Mouse (Mus musculus): Measurements from ENCODE around the gene Sipa1l1. TPM values are rescaled to one million over a fixed set of nuclear protein-coding genes. Genes with fewer than 3 reads are reported as not detected.

Gene Sipa1l1
- polyA plus RNA-seq, 2 experiments = 2.6 to 2.7 TPM

DNA sequence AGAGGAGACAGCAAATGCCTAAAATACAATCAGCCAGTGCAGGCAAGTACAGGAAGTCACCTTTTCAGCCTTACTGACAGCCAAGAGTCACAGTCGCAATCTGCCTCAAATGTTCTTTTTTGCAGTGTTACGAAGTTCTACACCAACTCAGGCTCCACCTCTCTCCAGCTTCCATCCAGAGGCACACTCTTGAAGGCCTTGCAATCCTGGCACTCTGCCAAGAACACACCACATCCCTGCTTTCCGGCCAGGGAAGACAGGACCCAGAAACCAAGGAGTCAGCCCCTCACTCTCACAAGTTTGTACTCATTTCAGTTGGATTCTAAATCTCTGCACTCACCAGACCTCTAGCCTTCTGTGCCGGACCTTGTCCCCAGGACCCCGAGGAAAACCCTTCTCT is 299.3 kb downstream of the Sipa1l1 start:
- no peak for DNase-seq (ENCODE audit: low read depth in 3 of 3, low spot score in 3 of 3)
- H3K36me3 ChIP-seq (replicated peaks; ENCODE audit: control insufficient read depth, insufficient read depth, low read depth) = no peaks in the 10 kb centered on the region
- no peak overlapping the region for H3K27ac ChIP-seq
- no peak overlapping the region for H3K4me3 ChIP-seq (ENCODE audit: insufficient read depth in 1 of 2, low read depth in 2 of 2, low read length in 2 of 2)
- no peak for ATAC-seq (ENCODE audit: insufficient read depth)
- TF ChIP-seq CTCF (IDR thresholded peaks at IDR 0.05; ENCODE audit: low read depth) (no peak), EP300 (IDR thresholded peaks at IDR 0.05; ENCODE audit: low read depth) (no peak)
- no peak overlapping the region for H3K9ac ChIP-seq (replicated peaks)
- no peaks in the 10 kb centered on the region for H3K9me3 ChIP-seq (ENCODE audit: control insufficient read depth, low read length)
- no peak overlapping the region for H3K4me2 ChIP-seq (ENCODE audit: low read depth)
- H3K27me3 ChIP-seq (ENCODE audit: control insufficient read depth, insufficient read depth, low read length) = no peaks in the 10 kb centered on the region
- H3K4me1 ChIP-seq (replicated peaks; ENCODE audit: control insufficient read depth in 2 of 2, insufficient read depth in 2 of 2, low read length in 1 of 2) = peaks cover 0 to 9% of the 10 kb centered on the region in 2 experiments; a peak in 2 of 4 replicates
- WGBS (ENCODE audit: insufficient replicate concordance) = 54% methylated on average over 5 of the region's 5 CpGs

- peak overlapping the region; percentile 62 for H3K4me2 ChIP-seq (ENCODE audit: low read depth)
- H3K4me1 ChIP-seq (replicated peaks; ENCODE audit: control insufficient read depth in 2 of 2, insufficient read depth in 2 of 2, low read length in 1 of 2) = peaks cover 0 to 9% of the 10 kb centered on the region in 2 experiments; a peak in 2 of 4 replicates
- TF ChIP-seq EP300 (IDR thresholded peaks at IDR 0.05; ENCODE audit: low read depth) = no peak
- peak; percentile 83 for TF ChIP-seq CTCF (IDR thresholded peaks at IDR 0.05; ENCODE audit: low read depth)
- H3K4me3 ChIP-seq (ENCODE audit: insufficient read depth in 1 of 2, low read depth in 2 of 2, low read length in 2 of 2) = peak overlapping the region; percentile 36 to 46
- H3K27ac ChIP-seq = no peak overlapping the region
- no peaks in the 10 kb centered on the region for H3K27me3 ChIP-seq (ENCODE audit: control insufficient read depth, insufficient read depth, low read length)
- ATAC-seq (ENCODE audit: insufficient read depth) (peak; percentile 53; the same call in 1 of the 2 replicates), DNase-seq (ENCODE audit: low read depth in 3 of 3, low spot score in 3 of 3) (peak in 2 of 3 experiments; percentile 22 to 33)
- no peaks in the 10 kb centered on the region for H3K9me3 ChIP-seq (ENCODE audit: control insufficient read depth, low read length)
- 7% methylated on average over 12 of the region's 12 CpGs for WGBS (ENCODE audit: insufficient replicate concordance)
- no peaks in the 10 kb centered on the region for H3K36me3 ChIP-seq (replicated peaks; ENCODE audit: control insufficient read depth, insufficient read depth, low read depth)
- no peak overlapping the region for H3K9ac ChIP-seq (replicated peaks)
Measured at GRCm38 (mm10) chr12:82469706-82470361, 300.7 kb downstream of the Sipa1l1 start.

DNA sequence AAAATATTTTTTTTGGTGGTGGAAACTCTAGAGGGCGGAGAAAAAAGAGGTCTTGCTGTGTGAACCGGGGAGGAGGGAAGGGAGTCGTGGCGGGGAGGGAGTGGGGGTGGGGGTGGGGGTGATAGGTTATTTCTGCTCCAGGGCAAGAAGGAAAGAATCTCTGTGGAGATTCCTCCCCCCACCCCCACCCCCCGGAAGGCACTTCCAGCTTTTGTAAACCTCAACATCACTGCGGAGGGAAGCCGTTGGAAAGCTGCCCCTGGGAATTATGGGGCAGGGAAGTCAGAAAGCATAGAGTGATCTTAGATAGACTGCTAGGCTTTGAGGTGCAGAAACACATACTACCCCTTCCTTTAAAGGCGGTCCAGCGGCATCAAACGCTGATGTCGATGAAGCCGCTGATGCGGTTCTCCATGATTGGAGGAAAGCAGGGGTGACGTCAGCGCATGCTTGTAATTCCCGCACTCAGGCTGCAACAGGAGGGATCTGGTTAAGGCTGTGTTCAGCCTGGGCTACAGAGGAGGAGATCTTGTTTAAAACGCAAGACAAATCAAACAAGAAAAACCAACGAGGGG is 301.3 kb downstream of the Sipa1l1 start:
- Histone ChIP-seq H3K9me3 (ENCODE audit: control insufficient read depth, low read length) (no peaks in the 10 kb centered on the region), H3K9ac (replicated peaks) (no peak overlapping the region), H3K27me3 (ENCODE audit: control insufficient read depth, insufficient read depth, low read length) (no peaks in the 10 kb centered on the region), H3K27ac (no peak overlapping the region), H3K4me1 (replicated peaks; ENCODE audit: control insufficient read depth in 2 of 2, insufficient read depth in 2 of 2, low read length in 1 of 2) (peaks cover 0 to 9% of the 10 kb centered on the region in 2 experiments; a peak in 2 of 4 replicates), H3K36me3 (replicated peaks; ENCODE audit: control insufficient read depth, insufficient read depth, low read depth) (no peaks in the 10 kb centered on the region), H3K4me2 (ENCODE audit: low read depth) (peak overlapping the region; percentile 62), H3K4me3 (ENCODE audit: insufficient read depth in 1 of 2, low read depth in 2 of 2, low read length in 2 of 2) (peak overlapping the region; percentile 46 to 56)
- TF ChIP-seq CTCF (IDR thresholded peaks at IDR 0.05; ENCODE audit: low read depth) (no peak), EP300 (IDR thresholded peaks at IDR 0.05; ENCODE audit: low read depth) (no peak)
- peak; percentile 51; the same call in 1 of the 2 replicates for ATAC-seq (ENCODE audit: insufficient read depth)
- WGBS (ENCODE audit: insufficient replicate concordance) = 5% methylated on average over 18 of the region's 18 CpGs
- peak in 1 of 3 experiments; percentile 18 for DNase-seq (ENCODE audit: low read depth in 3 of 3, low spot score in 3 of 3)

DNA sequence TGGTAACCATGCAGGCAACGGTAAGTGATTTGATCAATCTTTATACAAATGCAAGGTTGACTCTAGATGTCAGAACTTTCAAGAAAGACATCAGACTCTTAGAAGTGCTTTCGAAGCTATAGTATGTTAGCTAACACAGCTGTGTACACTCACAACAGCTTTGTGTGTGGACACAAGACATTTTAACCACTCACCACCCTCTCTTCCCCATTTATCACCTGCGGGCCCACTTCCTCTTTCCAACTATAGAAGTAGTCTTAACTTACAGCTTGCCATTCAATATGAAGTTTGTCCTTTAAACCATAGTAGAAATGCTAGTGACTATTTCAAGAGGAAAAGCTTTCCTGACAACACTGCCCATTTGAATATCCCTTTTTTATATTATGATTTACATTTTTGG is 303.7 kb downstream of the Sipa1l1 start:
- no peaks in the 10 kb centered on the region for H3K27me3 ChIP-seq (ENCODE audit: control insufficient read depth, insufficient read depth, low read length)
- H3K4me3 ChIP-seq (ENCODE audit: insufficient read depth in 1 of 2, low read depth in 2 of 2, low read length in 2 of 2) = no peak overlapping the region
- WGBS (ENCODE audit: insufficient replicate concordance) = 48% methylated on average over 3 of the region's 3 CpGs
- no peak overlapping the region for H3K27ac ChIP-seq
- ATAC-seq (ENCODE audit: insufficient read depth) (no peak), DNase-seq (ENCODE audit: low read depth in 3 of 3, low spot score in 3 of 3) (no peak)
- peaks cover 0 to 12% of the 10 kb centered on the region in 2 experiments; a peak in 2 of 4 replicates for H3K4me1 ChIP-seq (replicated peaks; ENCODE audit: control insufficient read depth in 2 of 2, insufficient read depth in 2 of 2, low read length in 1 of 2)
- H3K36me3 ChIP-seq (replicated peaks; ENCODE audit: control insufficient read depth, insufficient read depth, low read depth) = no peaks in the 10 kb centered on the region
- H3K4me2 ChIP-seq (ENCODE audit: low read depth) = no peak overlapping the region
- H3K9ac ChIP-seq (replicated peaks) = no peak overlapping the region
- no peaks in the 10 kb centered on the region for H3K9me3 ChIP-seq (ENCODE audit: control insufficient read depth, low read length)
- TF ChIP-seq CTCF (IDR thresholded peaks at IDR 0.05; ENCODE audit: low read depth) (no peak), EP300 (IDR thresholded peaks at IDR 0.05; ENCODE audit: low read depth) (no peak)

DNA sequence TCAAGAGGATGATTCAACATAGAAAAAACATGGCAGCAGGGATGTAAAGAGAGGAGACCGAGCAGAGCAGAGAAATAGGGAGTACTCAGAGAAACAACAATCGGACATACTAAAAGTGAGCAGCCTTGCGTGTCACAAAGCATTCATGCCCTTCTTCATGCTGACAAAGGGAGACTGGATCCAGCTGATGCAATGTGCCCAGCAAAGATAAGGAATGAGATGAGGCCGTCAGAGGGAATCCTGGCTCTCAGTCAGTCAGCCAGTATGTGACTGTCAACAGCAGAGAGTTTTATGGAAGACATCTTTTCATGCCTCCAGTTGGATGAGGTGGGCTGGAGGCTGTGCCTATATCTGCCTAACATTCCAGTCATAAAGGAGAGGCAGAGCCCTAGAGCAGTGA is 304.1 kb downstream of the Sipa1l1 start:
- 26% methylated on average over 4 of the region's 4 CpGs for WGBS (ENCODE audit: insufficient replicate concordance)
- Histone ChIP-seq H3K4me3 (ENCODE audit: insufficient read depth in 1 of 2, low read depth in 2 of 2, low read length in 2 of 2) (no peak overlapping the region), H3K27me3 (ENCODE audit: control insufficient read depth, insufficient read depth, low read length) (no peaks in the 10 kb centered on the region), H3K27ac (no peak overlapping the region), H3K9me3 (ENCODE audit: control insufficient read depth, low read length) (no peaks in the 10 kb centered on the region), H3K9ac (replicated peaks) (no peak overlapping the region), H3K36me3 (replicated peaks; ENCODE audit: control insufficient read depth, insufficient read depth, low read depth) (no peaks in the 10 kb centered on the region), H3K4me2 (ENCODE audit: low read depth) (no peak overlapping the region), H3K4me1 (replicated peaks; ENCODE audit: control insufficient read depth in 2 of 2, insufficient read depth in 2 of 2, low read length in 1 of 2) (peaks cover 0 to 10% of the 10 kb centered on the region in 2 experiments; a peak in 2 of 4 replicates)
- DNase-seq (ENCODE audit: low read depth in 3 of 3, low spot score in 3 of 3) = no peak
- ATAC-seq (ENCODE audit: insufficient read depth) = no peak
- TF ChIP-seq EP300 (IDR thresholded peaks at IDR 0.05; ENCODE audit: low read depth) (no peak), CTCF (IDR thresholded peaks at IDR 0.05; ENCODE audit: low read depth) (no peak)
